Mouse (Mus musculus) MEL (cell line): ENCODE results near the gene Rtraf. TPM values are rescaled to one million over a fixed set of nuclear protein-coding genes. Genes with fewer than 3 reads are reported as not detected.

Experiments used
- DNase-seq: peaks from one replicate; pipeline ENCODE4 v3.0.0; 2011; ENCODE audit warnings: low read depth, low spot score
- H3K27ac ChIP-seq: 2 replicates; pipeline ENCODE4 v1.5.1; 2012; ENCODE audit warnings: low read depth, mild to moderate bottlenecking, control low read depth, low read length, moderate library complexity; ENCODE audit not compliant: control insufficient read depth
- H3K27me3 ChIP-seq, 2 experiments: fragments of 150-350 bp in 1 of 2; sonication (generic) in 1 of 2; 2 replicates each; pipeline ENCODE4 v1.6.1; 2012; ENCODE audit warnings: low read length in 2 of 2, mild to moderate bottlenecking in 2 of 2, improper control_type of control experiment in 1 of 2, moderate library complexity in 1 of 2; ENCODE audit not compliant: insufficient read depth in 2 of 2, control insufficient read depth in 1 of 2
- H3K36me3 ChIP-seq, 2 experiments: 2 replicates each; pipeline ENCODE4 v1.6.1; 2012 to 2014; ENCODE audit warnings: low read length in 2 of 2, improper control_type of control experiment in 1 of 2, inconsistent platforms in 1 of 2, mild to moderate bottlenecking in 1 of 2; ENCODE audit not compliant: insufficient read depth in 2 of 2, control insufficient read depth in 1 of 2
- H3K4me1 ChIP-seq, 2 experiments: fragments of 150-350 bp in 1 of 2; sonication (generic) in 1 of 2; 2 replicates each; pipeline ENCODE4 v1.6.1; 2012; ENCODE audit warnings: low read length in 2 of 2, improper control_type of control experiment in 1 of 2, mild to moderate bottlenecking in 1 of 2; ENCODE audit not compliant: insufficient read depth in 2 of 2, control insufficient read depth in 1 of 2
- H3K4me3 ChIP-seq, 2 experiments: fragments of 150-350 bp in 1 of 2; sonication (generic) in 1 of 2; 2 replicates each; pipeline ENCODE4 v1.5.1; 2012; ENCODE audit warnings: low read depth in 2 of 2, low read length in 2 of 2, mild to moderate bottlenecking in 2 of 2, moderate library complexity in 2 of 2, control low read depth in 1 of 2, improper control_type of control experiment in 1 of 2; ENCODE audit not compliant: control insufficient read depth in 1 of 2, insufficient read depth in 1 of 2
- H3K79me2 ChIP-seq: 2 replicates; pipeline ENCODE4 v1.6.1; 2012; ENCODE audit warnings: mild to moderate bottlenecking, low read length, moderate library complexity; ENCODE audit not compliant: control insufficient read depth, poor library complexity, insufficient read depth
- H3K9ac ChIP-seq: 2 replicates; pipeline ENCODE4 v1.6.1; 2012; ENCODE audit warnings: low read depth, mild to moderate bottlenecking, control low read depth, low read length, moderate library complexity; ENCODE audit not compliant: control insufficient read depth, poor library complexity, severe bottlenecking
- H3K9me3 ChIP-seq: fragments of 150-350 bp; sonication (generic); replicated peaks from 2 replicates; pipeline ENCODE4 v1.6.1; 2012; ENCODE audit warnings: mild to moderate bottlenecking, low read length, improper control_type of control experiment, moderate library complexity; ENCODE audit not compliant: insufficient read depth
- CHD2 ChIP-seq: IDR thresholded peaks from 2 replicates; pipeline ENCODE4 v1.6.1; 2011; ENCODE audit warnings: low read length, improper control_type of control experiment
- E2F4 ChIP-seq: IDR thresholded peaks from 2 replicates; pipeline ENCODE4 v1.6.1; 2011; ENCODE audit warnings: low read depth, low read length, improper control_type of control experiment, borderline replicate concordance
- ETS1 ChIP-seq: IDR thresholded peaks from 2 replicates; pipeline ENCODE4 v1.6.1; 2012; ENCODE audit warnings: low read depth, mild to moderate bottlenecking, inconsistent platforms, low read length, improper control_type of control experiment, moderate library complexity
- GATA1 ChIP-seq: IDR thresholded peaks from 2 replicates; pipeline ENCODE4 v1.6.1; 2011; ENCODE audit warnings: low read depth, low read length, improper control_type of control experiment
- HCFC1 ChIP-seq: IDR thresholded peaks from 2 replicates; pipeline ENCODE4 v1.6.1; 2012; ENCODE audit warnings: low read depth, mild to moderate bottlenecking, inconsistent platforms, low read length, improper control_type of control experiment, moderate library complexity
- MAX ChIP-seq: IDR thresholded peaks from 2 replicates; pipeline ENCODE4 v1.6.1; 2011; ENCODE audit warnings: low read length, improper control_type of control experiment
- MAZ ChIP-seq: IDR thresholded peaks from 2 replicates; pipeline ENCODE4 v1.6.1; 2012; ENCODE audit warnings: low read depth, mild to moderate bottlenecking, inconsistent platforms, low read length, improper control_type of control experiment
- MEF2A ChIP-seq: IDR thresholded peaks from 2 replicates; pipeline ENCODE4 v1.6.1; 2014; ENCODE audit warnings: low read depth, mild to moderate bottlenecking, inconsistent platforms, low read length, improper control_type of control experiment; ENCODE audit not compliant: poor library complexity, insufficient replicate concordance, severe bottlenecking; ENCODE audit errors: extremely low read depth
- MYB ChIP-seq: IDR thresholded peaks from 2 replicates; pipeline ENCODE4 v1.6.1; 2011; ENCODE audit warnings: mild to moderate bottlenecking, low read depth, low read length, improper control_type of control experiment
- NELFE ChIP-seq: IDR thresholded peaks from 2 replicates; pipeline ENCODE4 v1.6.1; 2011; ENCODE audit warnings: low read depth, low read length, improper control_type of control experiment
- NRF1 ChIP-seq: IDR thresholded peaks from 2 replicates; pipeline ENCODE4 v1.6.1; 2014; ENCODE audit warnings: low read depth, mild to moderate bottlenecking, inconsistent platforms, low read length, improper control_type of control experiment, moderate library complexity; ENCODE audit not compliant: poor library complexity, insufficient read depth, severe bottlenecking
- POLR2A ChIP-seq, 2 experiments: IDR thresholded peaks; 2 replicates each; pipeline ENCODE4 v1.6.1; 2011 to 2012; ENCODE audit warnings: low read length in 2 of 2, mild to moderate bottlenecking in 2 of 2, control low read depth in 1 of 2, improper control_type of control experiment in 1 of 2, low read depth in 1 of 2, moderate library complexity in 1 of 2; ENCODE audit not compliant: control insufficient read depth in 1 of 2, insufficient read depth in 1 of 2, poor library complexity in 1 of 2
- POLR2AphosphoS5 ChIP-seq: IDR thresholded peaks from 2 replicates; pipeline ENCODE4 v1.6.1; 2012; ENCODE audit warnings: low read depth, borderline replicate concordance, mild to moderate bottlenecking, inconsistent platforms, low read length, moderate library complexity, mixed read lengths
- TAL1 ChIP-seq: IDR thresholded peaks from 2 replicates; pipeline ENCODE4 v1.6.1; 2012; ENCODE audit warnings: mild to moderate bottlenecking, inconsistent platforms, low read length, moderate library complexity, mixed read lengths
- TCF12 ChIP-seq: IDR thresholded peaks from 2 replicates; pipeline ENCODE4 v1.6.1; 2014; ENCODE audit warnings: low read depth, mild to moderate bottlenecking, inconsistent platforms, low read length, improper control_type of control experiment, moderate library complexity
- UBTF ChIP-seq: IDR thresholded peaks from 2 replicates; pipeline ENCODE4 v1.6.1; 2012; ENCODE audit warnings: low read depth, mild to moderate bottlenecking, inconsistent platforms, low read length, improper control_type of control experiment, moderate library complexity, borderline replicate concordance; ENCODE audit not compliant: insufficient read depth
- USF2 ChIP-seq, 2 experiments: IDR thresholded peaks; 2 replicates each; pipeline ENCODE4 v1.6.1; 2011 to 2012; ENCODE audit warnings: improper control_type of control experiment in 2 of 2, low read length in 2 of 2, borderline replicate concordance in 1 of 2, inconsistent platforms in 1 of 2, low read depth in 1 of 2, mild to moderate bottlenecking in 1 of 2; ENCODE audit not compliant: insufficient read depth in 1 of 2
- ZC3H11A ChIP-seq: IDR thresholded peaks from 2 replicates; pipeline ENCODE4 v1.6.1; 2012; ENCODE audit warnings: low read depth, mild to moderate bottlenecking, inconsistent platforms, low read length, improper control_type of control experiment
- ZKSCAN1 ChIP-seq: IDR thresholded peaks from 2 replicates; pipeline ENCODE4 v1.6.1; 2012; ENCODE audit warnings: low read depth, mild to moderate bottlenecking, inconsistent platforms, low read length, improper control_type of control experiment, moderate library complexity
- ZMIZ1 ChIP-seq: IDR thresholded peaks from 2 replicates; pipeline ENCODE4 v1.6.1; 2012; ENCODE audit warnings: low read depth, mild to moderate bottlenecking, inconsistent platforms, low read length, improper control_type of control experiment, moderate library complexity
- ZNF384 ChIP-seq: IDR thresholded peaks from 2 replicates; pipeline ENCODE4 v1.6.1; 2012; ENCODE audit warnings: low read depth, mild to moderate bottlenecking, inconsistent platforms, low read length, improper control_type of control experiment
- polyA plus RNA-seq, 2 experiments: library from polyadenylated mRNA; stranded (reverse) in 1 of 2; unstranded in 1 of 2; fragments of >175 nt in 1 of 2; fragments of >200 nt in 1 of 2; gene quantifications; 2 replicates each; pipeline versions ENCODE4 v1.2.1 to v1.2.4; 2012; ENCODE audit warnings: low replicate concordance in 2 of 2, low read depth in 1 of 2; ENCODE audit not compliant: insufficient read length in 2 of 2, insufficient read depth in 1 of 2, missing spikeins in 1 of 2
- total RNA-seq: library from RNA; depleted of rRNA; stranded (reverse); fragments of 300-350 nt; gene quantifications from 2 replicates; pipeline ENCODE4 v1.2.3, GENCODE M21; 2012

Rtraf gene
- total and polyA plus RNA-seq, 3 experiments, result 90.4 to 117 TPM; not detected in 1

- no peaks in the 10 kb centered on the region for H3K79me2 ChIP-seq
- H3K9me3 ChIP-seq, result no peaks in the 10 kb centered on the region
- H3K36me3 ChIP-seq, result no peaks in the 10 kb centered on the region
- H3K27ac ChIP-seq, result no peak overlapping the region
- H3K9ac ChIP-seq, result no peak overlapping the region
- TF ChIP-seq E2F4, result no peak
- no peak for TF ChIP-seq CHD2
- no peak for TF ChIP-seq UBTF
- TF ChIP-seq GATA1, result no peak
- TF ChIP-seq USF2 (IDR thresholded peaks at IDR 0.05; ENCODE audit: borderline replicate concordance in 1 of 2, insufficient read depth in 1 of 2, low read depth in 1 of 2, low read length in 2 of 2), result no peak
- TF ChIP-seq NELFE, result no peak
- TF ChIP-seq POLR2A (IDR thresholded peaks at IDR 0.05; ENCODE audit: control insufficient read depth in 1 of 2, insufficient read depth in 1 of 2, low read depth in 1 of 2, low read length in 2 of 2, poor library complexity in 1 of 2), result no peak
- TF ChIP-seq MYB, result no peak
- TF ChIP-seq ZNF384, result no peak
- no peak for TF ChIP-seq ZMIZ1
- TF ChIP-seq ETS1, result no peak
- no peak for TF ChIP-seq ZC3H11A
- no peak for TF ChIP-seq NRF1
- no peak for TF ChIP-seq HCFC1
- TF ChIP-seq ZKSCAN1, result no peak
- no peak for TF ChIP-seq MEF2A
- no peak for TF ChIP-seq TAL1
- no peak for TF ChIP-seq TCF12
- TF ChIP-seq MAZ, result no peak
- no peak for TF ChIP-seq MAX
- TF ChIP-seq, all 39 proteins: peak for 0
- Histone ChIP-seq H3K4me1 (no peaks in the 10 kb centered on the region), H3K4me3 (no peak overlapping the region), H3K27me3 (no peaks in the 10 kb centered on the region)
- DNase-seq, result peak; percentile 45
Measured at GRCm38 (mm10) chr14:19803623-19804022, 20.0 kb downstream of the Rtraf start.

DNA sequence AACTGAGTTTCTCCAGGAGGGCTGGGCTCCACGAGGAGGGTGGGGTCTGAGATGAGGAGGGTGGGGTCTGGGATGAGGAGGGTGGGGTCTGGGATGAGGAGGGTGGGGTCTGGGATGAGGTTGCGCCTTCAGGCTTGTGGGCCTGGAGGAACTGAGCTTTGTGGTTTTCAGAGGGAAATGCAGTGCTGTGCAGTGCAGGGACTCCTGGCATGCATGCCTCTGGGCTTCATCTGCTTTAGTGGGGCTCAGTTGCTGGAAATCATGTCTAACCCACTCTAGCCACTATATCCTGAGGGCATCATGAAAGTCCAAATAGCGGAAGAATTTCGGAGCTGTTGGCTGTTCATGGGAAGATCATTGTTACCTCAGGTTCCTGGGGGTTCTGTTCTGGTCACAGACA is 20.4 kb downstream of the Rtraf start:
- H3K27ac ChIP-seq, result no peak overlapping the region
- no peak for TF ChIP-seq ZMIZ1
- no peak for TF ChIP-seq ETS1
- no peak for TF ChIP-seq POLR2AphosphoS5
- no peaks in the 10 kb centered on the region for H3K9me3 ChIP-seq
- no peak for DNase-seq
- H3K36me3 ChIP-seq, result no peaks in the 10 kb centered on the region
- H3K27me3 ChIP-seq, result no peaks in the 10 kb centered on the region
- H3K4me3 ChIP-seq, result no peak overlapping the region
- no peaks in the 10 kb centered on the region for H3K4me1 ChIP-seq
- no peak overlapping the region for H3K9ac ChIP-seq
- H3K79me2 ChIP-seq, result no peaks in the 10 kb centered on the region
